Mouse (Mus musculus): Measurements from ENCODE around the gene Eef2k.

GRCm38 (mm10) chr7:120834426-120834825, 8.2 kb upstream of the Eef2k start:
- TF ChIP-seq CTCF (IDR thresholded peaks at IDR 0.05; ENCODE audit: control insufficient read depth, insufficient read depth, insufficient read length) (no peak), MAX (IDR thresholded peaks at IDR 0.05) (no peak), MYOD1 (IDR thresholded peaks at IDR 0.05; ENCODE audit: control insufficient read depth, insufficient read length, low read depth) (no peak), CEBPB (IDR thresholded peaks at IDR 0.05; ENCODE audit: low read depth) (no peak), USF1 (IDR thresholded peaks at IDR 0.05; ENCODE audit: low read depth) (no peak), FOSL1 (IDR thresholded peaks at IDR 0.05; ENCODE audit: insufficient read depth, low read length, poor library complexity, severe bottlenecking) (no peak)
